Mouse (Mus musculus) lung, adult 2 months (tissue): ENCODE results near the gene Slc51a.

ENCODE experiments used
- CTCF ChIP-seq: fragments of 200-500 bp; IDR thresholded peaks from 2 replicates; pipeline ENCODE4 v1.5.1; 2011; ENCODE audit warnings: mild to moderate bottlenecking, low read length, control low read depth; ENCODE audit not compliant: insufficient read depth
- POLR2A ChIP-seq: fragments of 200-500 bp; IDR thresholded peaks from 2 replicates; pipeline ENCODE4 v1.6.1; 2011; ENCODE audit warnings: low read depth, mild to moderate bottlenecking, control low read depth, low read length, borderline replicate concordance; ENCODE audit errors: extremely low read depth

DNA sequence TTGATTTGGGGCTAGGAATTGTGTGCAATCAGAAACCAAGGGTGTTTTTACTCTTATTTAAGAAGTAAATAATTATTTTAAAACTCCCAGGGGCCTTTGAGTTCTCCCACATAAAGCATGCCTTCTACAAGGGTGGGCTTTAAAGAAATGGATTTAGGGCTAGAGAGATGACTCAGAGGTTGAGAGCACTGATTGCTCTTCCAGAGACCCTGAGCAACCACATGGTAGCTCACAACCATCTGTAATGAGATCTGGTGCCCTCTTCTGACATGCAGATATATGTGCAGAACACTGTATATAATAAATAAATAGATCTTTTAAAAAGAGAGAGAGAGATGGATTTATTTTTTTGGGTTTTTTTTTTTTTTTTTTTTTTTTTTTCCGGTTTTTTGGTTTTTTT, 22.8 kb downstream of the Slc51a start:
- no peak for TF ChIP-seq CTCF
- no peak for TF ChIP-seq POLR2A
